Mouse (Mus musculus) activated CD4-positive, CD25-positive, alpha-beta regulatory T cell, adult 4 months (primary cell): Measurements from ENCODE around the gene Arl10. TPM values are rescaled to one million over a fixed set of nuclear protein-coding genes. Genes with fewer than 3 reads are reported as not detected.
A peak's percentile ranks its signal among the peaks of the same experiment; 100 is the strongest.

Source experiments
- ATAC-seq: one replicate; pipeline ENCODE4 v1.8.0; 2017
- polyA plus RNA-seq, 2 experiments: library from polyadenylated mRNA; unstranded; fragments of 100-300 nt; shearing (Covaris generic); gene quantifications; one replicate each; pipeline ENCODE4 v1.2.1; 2017

Gene Arl10
- polyA plus RNA-seq, 2 experiments from 2014 or later = 2.7 to 6.6 TPM

GRCm38 (mm10) chr13:54621155-54621932 is 46.5 kb downstream of the Arl10 start, which contains the start of gene Faf2:
TSS of gene Faf2 (plus strand) at chr13:54621784.
- peak; percentile 91 for ATAC-seq

GRCm38 (mm10) chr13:54621960-54622521 is 47.2 kb downstream of the Arl10 start:
- peak; percentile 36 for ATAC-seq

GRCm38 (mm10) chr13:54629128-54629527 is 54.3 kb downstream of the Arl10 start:
- no peak for ATAC-seq

Other genes starting within 250 kb of the Arl10 start
- gene Cplx2, start 203.7 kb upstream of the Arl10 start, polyA plus RNA-seq = not detected
- gene Thoc3, start 106.2 kb upstream of the Arl10 start, polyA plus RNA-seq = 10 to 100 TPM; 31.5 to 33.0 TPM
- 1 to 10 TPM; 6.7 to 7.9 TPM for gene Simc1, start 71.2 kb upstream of the Arl10 start, polyA plus RNA-seq
- 10 to 100 TPM; 63.3 to 66.3 TPM for gene 4833439L19Rik, start 9.6 kb upstream of the Arl10 start, polyA plus RNA-seq
- gene Nop16, start 15.1 kb downstream of the Arl10 start, polyA plus RNA-seq = 10 to 100 TPM; 64.0 to 66.2 TPM
- gene Higd2a, start 15.2 kb downstream of the Arl10 start, polyA plus RNA-seq = 100 to 1,000 TPM; 130 to 146 TPM
- 10 to 100 TPM; 11.7 TPM for gene Cltb, start 36.3 kb downstream of the Arl10 start, polyA plus RNA-seq
- gene Faf2, start 46.8 kb downstream of the Arl10 start, polyA plus RNA-seq = 10 to 100 TPM; 80.6 to 89.1 TPM
- gene Rnf44, start 118.9 kb downstream of the Arl10 start, polyA plus RNA-seq = 10 to 100 TPM; 23.3 to 31.2 TPM
- gene Cdhr2, start 126.4 kb downstream of the Arl10 start, polyA plus RNA-seq = under 1 TPM in 1 of 2 experiments, not detected in 1; 0.08 TPM
- gene Gprin1, start 174.9 kb downstream of the Arl10 start, polyA plus RNA-seq = not detected
- gene Sncb, start 191.6 kb downstream of the Arl10 start, polyA plus RNA-seq = under 1 TPM; 0.33 to 0.62 TPM
- not detected for gene Eif4e1b, start 209.0 kb downstream of the Arl10 start, polyA plus RNA-seq
- 1 to 10 TPM; 1.5 to 2.2 TPM for gene Tspan17, start 214.4 kb downstream of the Arl10 start, polyA plus RNA-seq